Mouse (Mus musculus) heart, postnatal 0 days (tissue): ENCODE measurements around the gene Crnkl1.

Experiments used
- CTCF ChIP-seq: IDR thresholded peaks from 2 replicates; pipeline ENCODE4 v1.5.1; 2016; ENCODE audit warnings: antibody characterized with exemption, control low read depth, low read depth
- EP300 ChIP-seq: IDR thresholded peaks from 2 replicates; pipeline ENCODE4 v1.6.1; 2016; ENCODE audit warnings: antibody characterized with exemption, low read depth

DNA sequence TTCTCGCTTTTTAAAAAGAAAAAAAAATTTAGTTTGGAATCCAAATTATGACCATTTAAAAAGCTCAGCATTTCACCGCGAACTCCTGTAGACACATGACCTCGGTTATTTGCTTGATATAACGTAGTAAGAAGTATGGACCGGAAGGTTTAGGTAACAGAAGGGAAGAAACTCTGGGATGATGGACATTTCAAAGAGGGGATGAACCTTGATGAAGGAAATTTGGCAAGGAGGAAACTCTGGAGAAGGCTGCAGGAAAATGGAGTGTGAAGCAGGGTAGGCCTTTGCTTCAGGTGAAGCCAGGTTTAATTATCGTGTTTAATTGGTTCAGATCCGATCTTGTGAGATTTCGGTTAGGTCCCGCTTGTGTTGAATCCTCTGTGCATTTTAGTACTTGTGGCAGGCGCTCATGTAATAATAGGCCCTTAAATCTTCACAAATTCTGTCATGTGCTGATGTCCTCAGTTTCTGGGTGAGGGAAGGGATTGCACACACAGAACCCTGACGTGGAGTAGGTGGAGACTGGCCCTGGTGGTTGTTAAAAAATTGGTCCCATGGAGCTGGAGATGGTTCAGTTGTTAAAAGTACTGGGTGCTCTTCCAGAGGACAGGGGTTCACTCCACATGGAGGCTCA lies 30.7 kb downstream of the Crnkl1 start:
- TF ChIP-seq CTCF (no peak), EP300 (no peak)
